Mouse (Mus musculus) brain, embryonic 14.5 days (tissue): ENCODE measurements around the gene Selenon.

Source experiments
- CTCF ChIP-seq: fragments of 200-500 bp; IDR thresholded peaks from 2 replicates; pipeline ENCODE4 v1.5.1; 2012; ENCODE audit warnings: inconsistent platforms, mild to moderate bottlenecking, moderate library complexity, borderline replicate concordance; ENCODE audit not compliant: insufficient read depth, insufficient read length; ENCODE audit errors: extremely low read depth
- POLR2A ChIP-seq: fragments of 200-500 bp; IDR thresholded peaks from 2 replicates; pipeline ENCODE4 v1.6.1; 2012; ENCODE audit warnings: mild to moderate bottlenecking, inconsistent platforms, borderline replicate concordance; ENCODE audit not compliant: poor library complexity, insufficient read depth, insufficient read length, severe bottlenecking; ENCODE audit errors: extremely low read depth

- TF ChIP-seq POLR2A: no peak
- TF ChIP-seq CTCF: no peak
Observed at GRCm38 (mm10) chr4:134588951-134589350, 37.0 kb upstream of the Selenon start.
